Mouse (Mus musculus) large intestine, adult 2 months (tissue): Measurements from ENCODE around the gene Mrm2. TPM values are rescaled to one million over a fixed set of nuclear protein-coding genes. Genes with fewer than 3 reads are reported as not detected.

ENCODE experiments used
- DNase-seq: peaks from one replicate; pipeline ENCODE4 v3.0.0-alpha.2; 2012; ENCODE audit warnings: low read depth, low spot score
- WGBS: fragments of 180-500 bp; shearing (Covaris S2); methylation state at CpG from one replicate; pipeline ENCODE4 v1.1.7; 2018; 5-methylcytosine and 5-hydroxymethylcytosine counted together
- polyA plus RNA-seq: library from polyadenylated mRNA; depleted of rRNA; stranded (reverse); fragments of >200 nt; gene quantifications from 2 replicates; pipeline ENCODE4 v1.2.3, GENCODE M21; 2012; rRNA removed

Gene Mrm2
- polyA plus RNA-seq, 1 experiment, result 8.3 TPM

GRCm38 (mm10) chr5:140282376-140282775 lies 49.3 kb downstream of the Mrm2 start:
- 65% methylated on average over 8 of the region's 8 CpGs for WGBS
- DNase-seq, result peak; percentile 8

GRCm38 (mm10) chr5:140280205-140280604 lies 51.5 kb downstream of the Mrm2 start:
- no peak for DNase-seq

More at GRCm38 (mm10) chr5:140280205-140280604, 51.5 kb downstream of the Mrm2 start:
- 91% methylated on average over 9 of the region's 9 CpGs for WGBS

Other genes starting within 250 kb of the Mrm2 start
- 16.8 and 19.7 TPM in 2 replicates for gene Mad1l1, start 10.3 kb downstream of the Mrm2 start, polyA plus RNA-seq
- gene Nudt1, start 10.2 kb downstream of the Mrm2 start, polyA plus RNA-seq, result 18.9 and 20.9 TPM in 2 replicates
- 8.8 and 8.9 TPM in 2 replicates for gene Snx8, start 57.4 kb upstream of the Mrm2 start, polyA plus RNA-seq
- 85.5 and 96.5 TPM in 2 replicates for gene Eif3b, start 87.4 kb upstream of the Mrm2 start, polyA plus RNA-seq
- 0.03 TPM in 1 of 2 replicates, not detected in the other for gene Gm4869, start 113.7 kb upstream of the Mrm2 start, polyA plus RNA-seq
- 13.1 and 16.8 TPM in 2 replicates for gene Chst12, start 173.7 kb upstream of the Mrm2 start, polyA plus RNA-seq
- gene Grifin, start 233.2 kb upstream of the Mrm2 start, polyA plus RNA-seq, result not detected in 2 replicates